Mouse (Mus musculus) hindbrain, embryonic 15.5 days (tissue): ENCODE data around the gene 2310022A10Rik. TPM values are rescaled to one million over a fixed set of nuclear protein-coding genes. Genes with fewer than 3 reads are reported as not detected.
"Not testable (repeated sequence)": the region's sequence is repeated elsewhere in the genome, so short reads cannot be mapped to it uniquely, and the experiment has no call there.

Experiments used
- ATAC-seq: fragments of 200-750 bp; cut with Nextera tagmentation; 2 replicates; pipeline ENCODE4 v1.8.0; 2017; ENCODE audit warnings: low read depth, moderate number of reproducible peaks, moderate TSS enrichment; ENCODE audit not compliant: low FRiP score
- H3K27ac ChIP-seq: fragments of 300-500 bp; sonication (generic); replicated peaks from 2 replicates; pipeline ENCODE4 v1.5.1; 2015; ENCODE audit warnings: mild to moderate bottlenecking, inconsistent platforms
- H3K27me3 ChIP-seq: fragments of 300-500 bp; sonication (generic); 2 replicates; pipeline ENCODE4 v1.6.1; 2015; ENCODE audit warnings: control low read depth, inconsistent platforms
- H3K36me3 ChIP-seq: fragments of 300-500 bp; sonication (generic); 2 replicates; pipeline ENCODE4 v1.6.1; 2015; ENCODE audit warnings: control low read depth, inconsistent platforms
- H3K4me1 ChIP-seq: fragments of 300-500 bp; sonication (generic); replicated peaks from 2 replicates; pipeline ENCODE4 v1.6.1; 2015; ENCODE audit warnings: control low read depth, inconsistent platforms
- H3K4me2 ChIP-seq: fragments of 300-500 bp; sonication (generic); 2 replicates; pipeline ENCODE4 v1.6.1; 2015; ENCODE audit warnings: moderate library complexity, mild to moderate bottlenecking, inconsistent platforms
- H3K4me3 ChIP-seq: fragments of 300-500 bp; sonication (generic); 2 replicates; pipeline ENCODE4 v1.5.1; 2015; ENCODE audit warnings: mild to moderate bottlenecking, inconsistent platforms
- H3K9ac ChIP-seq: fragments of 300-500 bp; sonication (generic); 2 replicates; pipeline ENCODE4 v1.6.1; 2015; ENCODE audit warnings: inconsistent platforms
- H3K9me3 ChIP-seq: fragments of 300-500 bp; sonication (generic); 2 replicates; pipeline ENCODE4 v1.6.1; 2016; ENCODE audit warnings: control low read depth, inconsistent platforms
- WGBS: fragments of 180-500 bp; shearing (Covaris S2); methylation state at CpG from one replicate; pipeline ENCODE4 v1.1.7; 2015; 5-methylcytosine and 5-hydroxymethylcytosine counted together
- polyA plus RNA-seq: library from polyadenylated mRNA; unstranded; fragments of >200 nt; fragmentation: Nextera tagmentation; extraction: Ambion mirVana; gene quantifications from 2 replicates; pipeline ENCODE4 v1.2.1, GENCODE M21; 2015

2310022A10Rik gene
- polyA plus RNA-seq, 1 experiment from 2014 or later: 36.6 TPM

- H3K27me3 ChIP-seq, H3K27ac ChIP-seq, H3K4me1 ChIP-seq, H3K4me3 ChIP-seq, H3K4me2 ChIP-seq, H3K9ac ChIP-seq, H3K9me3 ChIP-seq: not testable (repeated sequence)
- ATAC-seq: peak; percentile 27; the same call in 1 of the 2 replicates
- H3K36me3 ChIP-seq: peaks cover 45% of the 10 kb centered on the region
- 78% methylated on average over 7 of the region's 7 CpGs for WGBS
Measured at GRCm38 (mm10) chr7:27628816-27629215, 75.8 kb downstream of the 2310022A10Rik start.

- peaks cover 65% of the 10 kb centered on the region for H3K36me3 ChIP-seq
- no peak overlapping the region for H3K9ac ChIP-seq
- ATAC-seq: no peak
- H3K4me2 ChIP-seq: no peak overlapping the region
- no peaks in the 10 kb centered on the region for H3K9me3 ChIP-seq
- H3K27ac ChIP-seq: no peak overlapping the region
- WGBS: 95% methylated on average over 4 of the region's 4 CpGs
- H3K4me1 ChIP-seq: 0 out of 2 replicates have a peak, but pooled peaks cover 3% of the 10 kb centered on the region
- no peaks in the 10 kb centered on the region for H3K27me3 ChIP-seq
- no peak overlapping the region for H3K4me3 ChIP-seq
Measured at GRCm38 (mm10) chr7:27631439-27631838, 78.4 kb downstream of the 2310022A10Rik start.

Other genes with a start within 250 kb of the 2310022A10Rik start
- gene Ltbp4, start 215.5 kb upstream of the 2310022A10Rik start, polyA plus RNA-seq: 12.9 and 13.9 TPM in 2 replicates
- gene Shkbp1, start 197.2 kb upstream of the 2310022A10Rik start, polyA plus RNA-seq: 42.8 and 46.6 TPM in 2 replicates
- gene Gm20479, start 195.8 kb upstream of the 2310022A10Rik start, polyA plus RNA-seq: not detected in 2 replicates
- 3.2 and 3.7 TPM in 2 replicates for gene Sptbn4, start 105.5 kb upstream of the 2310022A10Rik start, polyA plus RNA-seq
- gene Blvrb, start 105.3 kb upstream of the 2310022A10Rik start, polyA plus RNA-seq: 20.2 and 24.0 TPM in 2 replicates
- gene Sertad3, start 79.5 kb upstream of the 2310022A10Rik start, polyA plus RNA-seq: 10.5 and 11.3 TPM in 2 replicates
- 9.3 and 9.8 TPM in 2 replicates for gene Sertad1, start 66.3 kb upstream of the 2310022A10Rik start, polyA plus RNA-seq
- 1.8 and 1.9 TPM in 2 replicates for gene Prx, start 53.9 kb upstream of the 2310022A10Rik start, polyA plus RNA-seq
- gene Hipk4, start 30.0 kb upstream of the 2310022A10Rik start, polyA plus RNA-seq: 0.82 and 1.0 TPM in 2 replicates
- gene Pld3, start within 50 bp of the 2310022A10Rik start, polyA plus RNA-seq: 189 TPM in 2 replicates
- gene Akt2, start 38.3 kb downstream of the 2310022A10Rik start, polyA plus RNA-seq: 66.3 and 74.2 TPM in 2 replicates
- 80.0 and 88.8 TPM in 2 replicates for gene Ttc9b, start 100.7 kb downstream of the 2310022A10Rik start, polyA plus RNA-seq
- gene Map3k10, start 121.4 kb downstream of the 2310022A10Rik start, polyA plus RNA-seq: 20.8 and 21.0 TPM in 2 replicates
- gene Zfp607b, start 136.1 kb downstream of the 2310022A10Rik start, polyA plus RNA-seq: 13.4 and 13.8 TPM in 2 replicates
- 97.5 and 99.8 TPM in 2 replicates for gene Zfp60, start 178.2 kb downstream of the 2310022A10Rik start, polyA plus RNA-seq